Mouse (Mus musculus): ENCODE data around the gene Rbfox1. TPM values are rescaled to one million over a fixed set of nuclear protein-coding genes. Genes with fewer than 3 reads are reported as not detected.

The Rbfox1 gene
- polyA plus RNA-seq, 1 experiment from 2014 or later, result 13.9 TPM

DNA sequence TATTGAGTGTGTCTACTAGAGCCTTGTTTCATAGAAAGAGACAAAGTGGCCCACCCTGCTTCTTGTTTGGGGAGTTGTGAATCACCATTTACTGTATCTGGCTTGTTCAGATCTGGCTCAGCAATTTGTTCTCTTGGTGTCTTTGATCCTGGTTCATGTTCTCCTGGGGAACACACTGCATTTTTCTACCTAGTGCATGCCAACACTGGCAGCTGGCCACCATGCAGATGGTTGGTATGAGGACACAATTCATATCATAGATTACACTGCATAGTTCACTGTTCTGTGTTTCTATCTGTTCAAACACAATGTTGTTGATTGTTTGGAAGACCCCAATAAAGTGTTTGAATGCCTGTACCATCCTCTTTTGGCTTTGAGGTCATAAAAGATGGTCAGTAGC, 948.3 kb downstream of the Rbfox1 start:
- H3K9me3 ChIP-seq (ENCODE audit: control insufficient read depth, low read length), result no peaks in the 10 kb centered on the region
- H3K9ac ChIP-seq (ENCODE audit: low read depth, low read length), result no peak overlapping the region
- no peaks in the 10 kb centered on the region for H3K4me1 ChIP-seq (ENCODE audit: control insufficient read depth, insufficient read depth, low read length)
- no peak for DNase-seq (ENCODE audit: low spot score)
- H3K27me3 ChIP-seq (replicated peaks; ENCODE audit: control insufficient read depth, insufficient read depth, low read length), result no peaks in the 10 kb centered on the region
- no peak overlapping the region for H3K4me2 ChIP-seq (ENCODE audit: low read depth, low read length)
- H3K36me3 ChIP-seq (ENCODE audit: control insufficient read depth, insufficient read depth, low read length), result no peaks in the 10 kb centered on the region
- no peak overlapping the region for H3K4me3 ChIP-seq (ENCODE audit: low read depth, low read length)
- no peak for ATAC-seq (ENCODE audit: low read depth)
- no peak overlapping the region for H3K27ac ChIP-seq (replicated peaks; ENCODE audit: low read depth, low read length)

DNA sequence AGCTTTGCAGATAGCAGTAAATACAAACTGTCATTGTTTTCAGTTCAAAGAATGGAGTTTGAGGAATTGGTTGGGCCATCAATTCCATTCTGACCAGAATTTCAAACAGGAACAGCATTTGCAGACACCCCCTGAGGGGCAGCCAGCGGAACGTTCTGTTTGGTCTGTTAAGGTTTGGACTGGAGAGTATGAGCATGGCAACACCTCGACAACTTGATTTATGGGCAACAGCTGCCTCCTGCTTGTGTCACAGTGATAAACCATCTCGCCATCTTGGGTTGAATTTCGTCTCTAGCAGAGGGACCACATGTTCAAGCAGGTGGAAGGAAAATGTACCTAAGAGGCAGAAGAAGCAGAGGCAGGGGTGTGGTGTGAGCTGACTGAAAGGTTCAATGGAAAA, 949.9 kb downstream of the Rbfox1 start:
- Histone ChIP-seq H3K27me3 (replicated peaks; ENCODE audit: control insufficient read depth, insufficient read depth, low read length) (no peaks in the 10 kb centered on the region), H3K4me3 (ENCODE audit: low read depth, low read length) (no peak overlapping the region), H3K36me3 (ENCODE audit: control insufficient read depth, insufficient read depth, low read length) (no peaks in the 10 kb centered on the region), H3K27ac (replicated peaks; ENCODE audit: low read depth, low read length) (no peak overlapping the region), H3K9ac (ENCODE audit: low read depth, low read length) (no peak overlapping the region), H3K4me2 (ENCODE audit: low read depth, low read length) (no peak overlapping the region), H3K4me1 (ENCODE audit: control insufficient read depth, insufficient read depth, low read length) (no peaks in the 10 kb centered on the region), H3K9me3 (ENCODE audit: control insufficient read depth, low read length) (no peaks in the 10 kb centered on the region)
- DNase-seq (ENCODE audit: low spot score), result no peak
- WGBS, result 54% methylated on average over 5 of the region's 5 CpGs
- ATAC-seq (ENCODE audit: low read depth), result no peak

DNA sequence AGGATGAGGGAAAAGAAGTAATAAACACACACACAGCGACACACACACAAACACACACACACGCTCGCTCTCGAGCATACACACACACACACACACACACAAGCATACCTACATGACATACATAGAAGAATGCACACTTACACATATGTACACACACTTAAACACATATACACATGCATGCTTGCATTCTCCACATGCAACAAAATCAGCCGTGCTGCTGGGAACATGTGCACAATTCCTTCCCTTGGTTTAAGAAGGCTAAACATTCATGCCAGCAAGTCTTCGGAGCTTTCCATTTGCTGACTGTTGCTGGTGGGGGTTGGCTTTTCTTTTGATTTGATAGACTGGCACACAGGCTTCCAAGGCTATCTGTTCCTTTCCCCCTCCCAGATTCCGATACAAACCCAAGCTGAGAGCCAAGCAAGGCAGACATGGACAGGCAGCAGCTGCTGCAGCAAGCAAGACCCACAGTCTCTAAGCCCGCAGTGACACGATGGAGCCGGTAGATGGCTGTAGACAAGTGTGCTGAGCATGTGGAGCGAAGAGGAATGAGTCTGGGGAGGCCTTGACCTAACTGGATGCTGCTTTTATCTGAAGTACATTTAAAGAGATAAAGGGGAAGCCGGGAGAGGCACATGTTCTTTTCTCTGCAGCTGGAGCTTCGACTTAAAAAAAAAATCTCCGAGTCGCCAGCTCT, 954.3 kb downstream of the Rbfox1 start:
- DNase-seq (ENCODE audit: low spot score), result peak; percentile 89
- 37% methylated on average over 15 of the region's 15 CpGs for WGBS
- Histone ChIP-seq H3K27me3 (replicated peaks; ENCODE audit: control insufficient read depth, insufficient read depth, low read length) (no peaks in the 10 kb centered on the region), H3K9ac (ENCODE audit: low read depth, low read length) (no peak overlapping the region), H3K4me1 (ENCODE audit: control insufficient read depth, insufficient read depth, low read length) (0 out of 2 replicates have a peak, but pooled peaks cover 3% of the 10 kb centered on the region), H3K4me2 (ENCODE audit: low read depth, low read length) (no peak overlapping the region), H3K9me3 (ENCODE audit: control insufficient read depth, low read length) (no peaks in the 10 kb centered on the region), H3K4me3 (ENCODE audit: low read depth, low read length) (no peak overlapping the region), H3K36me3 (ENCODE audit: control insufficient read depth, insufficient read depth, low read length) (no peaks in the 10 kb centered on the region), H3K27ac (replicated peaks; ENCODE audit: low read depth, low read length) (no peak overlapping the region)
- ATAC-seq (ENCODE audit: low read depth), result peak; percentile 75; the same call in 1 of the 2 replicates

DNA sequence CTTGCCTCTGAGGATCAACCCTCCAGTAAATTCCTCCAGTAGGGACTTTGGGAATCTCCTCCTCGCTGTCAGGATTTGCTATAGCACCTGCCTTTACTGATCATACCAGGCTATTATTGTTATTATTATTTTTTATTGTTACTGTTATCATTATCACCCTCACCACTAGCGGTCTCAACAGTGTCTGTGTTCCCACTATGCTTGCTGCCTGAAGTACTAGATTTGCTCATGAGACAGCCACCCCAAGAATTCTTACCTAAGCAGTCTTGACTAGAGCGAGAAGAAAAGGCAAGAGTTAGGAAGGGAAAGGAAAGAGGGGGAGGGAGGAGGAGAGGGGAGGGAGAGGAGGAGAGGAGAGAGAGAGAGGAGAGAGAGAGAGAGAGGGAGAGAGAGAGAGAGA, 954.9 kb downstream of the Rbfox1 start:
- ATAC-seq (ENCODE audit: low read depth), result no peak
- no peak overlapping the region for H3K27ac ChIP-seq (replicated peaks; ENCODE audit: low read depth, low read length)
- no peak for DNase-seq (ENCODE audit: low spot score)
- H3K4me3 ChIP-seq (ENCODE audit: low read depth, low read length), result no peak overlapping the region
- H3K4me1 ChIP-seq (ENCODE audit: control insufficient read depth, insufficient read depth, low read length), result 0 out of 2 replicates have a peak, but pooled peaks cover 3% of the 10 kb centered on the region
- H3K4me2 ChIP-seq (ENCODE audit: low read depth, low read length), result no peak overlapping the region
- H3K9ac ChIP-seq (ENCODE audit: low read depth, low read length), result no peak overlapping the region
- no peaks in the 10 kb centered on the region for H3K36me3 ChIP-seq (ENCODE audit: control insufficient read depth, insufficient read depth, low read length)
- WGBS, result 63% methylated on average over 3 of the region's 3 CpGs
- H3K9me3 ChIP-seq (ENCODE audit: control insufficient read depth, low read length), result no peaks in the 10 kb centered on the region
- no peaks in the 10 kb centered on the region for H3K27me3 ChIP-seq (replicated peaks; ENCODE audit: control insufficient read depth, insufficient read depth, low read length)

DNA sequence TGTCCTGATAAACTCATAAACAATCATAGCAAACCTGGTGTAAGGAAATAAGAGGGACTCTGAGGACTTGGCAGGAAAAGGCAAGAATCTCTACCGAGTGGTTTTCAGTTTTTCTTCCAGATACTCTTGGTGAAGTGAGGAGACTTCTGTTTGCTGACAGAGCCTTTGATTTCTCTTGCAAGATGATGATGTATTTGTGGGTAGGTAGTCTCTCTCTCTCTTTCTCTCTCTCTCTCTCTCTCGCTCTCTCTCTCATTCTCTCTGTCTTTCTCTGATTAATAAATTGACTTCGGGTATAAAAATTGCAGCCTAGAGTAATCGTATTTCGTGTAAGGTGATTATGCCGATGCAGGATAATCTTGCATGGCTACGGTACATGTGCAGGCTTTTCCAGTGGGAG, 955.3 kb downstream of the Rbfox1 start:
- H3K9ac ChIP-seq (ENCODE audit: low read depth, low read length), result no peak overlapping the region
- DNase-seq (ENCODE audit: low spot score), result no peak
- H3K4me1 ChIP-seq (ENCODE audit: control insufficient read depth, insufficient read depth, low read length), result 0 out of 2 replicates have a peak, but pooled peaks cover 3% of the 10 kb centered on the region
- no peaks in the 10 kb centered on the region for H3K9me3 ChIP-seq (ENCODE audit: control insufficient read depth, low read length)
- no peaks in the 10 kb centered on the region for H3K36me3 ChIP-seq (ENCODE audit: control insufficient read depth, insufficient read depth, low read length)
- no peak overlapping the region for H3K4me2 ChIP-seq (ENCODE audit: low read depth, low read length)
- H3K27me3 ChIP-seq (replicated peaks; ENCODE audit: control insufficient read depth, insufficient read depth, low read length), result no peaks in the 10 kb centered on the region
- H3K27ac ChIP-seq (replicated peaks; ENCODE audit: low read depth, low read length), result no peak overlapping the region
- WGBS, result 58% methylated on average over 7 of the region's 7 CpGs
- no peak for ATAC-seq (ENCODE audit: low read depth)
- no peak overlapping the region for H3K4me3 ChIP-seq (ENCODE audit: low read depth, low read length)

DNA sequence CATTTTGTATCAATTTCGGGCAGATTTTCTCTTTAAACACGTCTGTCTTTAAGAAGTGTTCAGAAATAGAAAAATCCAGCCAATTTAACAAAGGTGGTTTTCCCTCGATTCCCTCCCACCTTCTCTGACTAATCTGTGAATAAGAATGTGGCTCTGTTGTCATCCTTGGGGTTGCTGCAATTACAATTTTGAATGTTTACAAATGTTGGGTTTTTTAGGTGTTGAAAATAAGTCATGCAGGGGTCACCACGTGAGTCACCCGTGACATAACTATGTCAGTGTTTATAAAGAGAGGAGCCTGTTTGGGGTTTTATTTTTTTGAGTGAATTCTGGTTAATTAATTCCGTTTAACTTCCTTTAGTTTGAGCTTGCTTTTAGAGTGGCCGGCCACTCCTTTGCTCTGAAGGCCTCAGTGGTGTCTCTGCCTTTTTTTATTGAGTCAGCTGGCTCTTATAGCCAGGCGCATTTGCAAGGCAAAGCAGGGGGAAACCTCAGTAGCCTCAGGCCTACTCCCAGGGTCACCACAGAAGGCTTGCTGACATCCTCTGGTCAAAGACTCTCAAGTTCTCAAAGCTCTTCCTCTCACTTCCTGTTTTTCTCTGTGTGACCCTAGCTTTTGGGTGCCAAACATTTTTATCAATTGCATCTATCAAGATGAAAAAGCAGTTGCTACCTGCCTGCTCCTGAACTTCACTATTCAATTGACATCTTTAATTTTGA, 957.1 kb downstream of the Rbfox1 start:
- DNase-seq (ENCODE audit: low spot score), result no peak
- ATAC-seq (ENCODE audit: low read depth), result no peak
- H3K9me3 ChIP-seq (ENCODE audit: control insufficient read depth, low read length), result no peaks in the 10 kb centered on the region
- WGBS, result 36% methylated on average over 8 of the region's 8 CpGs
- H3K9ac ChIP-seq (ENCODE audit: low read depth, low read length), result no peak overlapping the region
- no peak overlapping the region for H3K4me2 ChIP-seq (ENCODE audit: low read depth, low read length)
- 0 out of 2 replicates have a peak, but pooled peaks cover 3% of the 10 kb centered on the region for H3K4me1 ChIP-seq (ENCODE audit: control insufficient read depth, insufficient read depth, low read length)
- no peaks in the 10 kb centered on the region for H3K27me3 ChIP-seq (replicated peaks; ENCODE audit: control insufficient read depth, insufficient read depth, low read length)
- no peak overlapping the region for H3K4me3 ChIP-seq (ENCODE audit: low read depth, low read length)
- H3K27ac ChIP-seq (replicated peaks; ENCODE audit: low read depth, low read length), result no peak overlapping the region
- H3K36me3 ChIP-seq (ENCODE audit: control insufficient read depth, insufficient read depth, low read length), result no peaks in the 10 kb centered on the region

DNA sequence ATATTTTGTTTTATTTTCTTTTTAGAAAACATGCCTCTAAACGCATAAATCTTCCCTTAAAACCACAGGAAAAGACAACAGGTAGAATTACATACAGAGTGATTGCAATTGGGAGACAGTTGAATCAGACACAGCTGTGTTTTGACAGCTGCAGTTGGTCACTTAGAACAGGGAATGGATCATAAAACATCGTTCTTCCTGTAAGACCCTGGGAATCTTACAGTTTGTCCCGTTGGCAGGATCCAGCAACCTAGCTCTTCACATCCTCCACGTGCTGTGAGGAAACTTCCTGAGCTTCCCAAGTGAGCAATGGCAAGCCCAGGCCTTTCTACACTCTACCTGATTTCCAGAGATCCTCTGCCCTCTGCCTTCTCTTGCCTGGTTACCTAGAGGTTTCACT, 959.5 kb downstream of the Rbfox1 start:
- Histone ChIP-seq H3K27me3 (replicated peaks; ENCODE audit: control insufficient read depth, insufficient read depth, low read length) (no peaks in the 10 kb centered on the region), H3K9me3 (ENCODE audit: control insufficient read depth, low read length) (no peaks in the 10 kb centered on the region), H3K36me3 (ENCODE audit: control insufficient read depth, insufficient read depth, low read length) (no peaks in the 10 kb centered on the region), H3K4me2 (ENCODE audit: low read depth, low read length) (no peak overlapping the region), H3K9ac (ENCODE audit: low read depth, low read length) (no peak overlapping the region), H3K27ac (replicated peaks; ENCODE audit: low read depth, low read length) (no peak overlapping the region), H3K4me3 (ENCODE audit: low read depth, low read length) (no peak overlapping the region), H3K4me1 (ENCODE audit: control insufficient read depth, insufficient read depth, low read length) (0 out of 2 replicates have a peak, but pooled peaks cover 3% of the 10 kb centered on the region)
- 16% methylated on average over 4 of the region's 4 CpGs for WGBS
- ATAC-seq (ENCODE audit: low read depth), result no peak
- DNase-seq (ENCODE audit: low spot score), result peak; percentile 32

DNA sequence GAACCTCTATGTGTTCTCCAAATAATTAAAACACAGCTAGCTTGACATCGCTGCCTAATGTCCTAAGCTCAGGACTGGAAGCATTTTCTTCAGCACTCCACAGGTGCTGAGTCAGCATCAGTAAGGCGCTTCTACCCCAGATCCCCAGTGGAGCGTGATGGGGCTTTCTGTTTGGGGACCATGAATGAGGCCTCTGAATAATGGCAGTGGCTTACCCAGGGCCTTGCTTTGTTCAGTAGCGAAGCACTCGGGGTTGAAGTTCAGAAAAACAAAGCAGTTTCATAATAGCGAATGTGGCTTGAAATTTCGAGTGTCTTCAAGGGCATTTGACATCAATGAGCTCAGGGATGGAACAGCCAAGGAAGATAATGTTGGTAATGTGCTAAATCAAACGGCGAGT, 966.2 kb downstream of the Rbfox1 start:
- no peaks in the 10 kb centered on the region for H3K36me3 ChIP-seq (ENCODE audit: control insufficient read depth, insufficient read depth, low read length)
- WGBS, result 70% methylated on average over 9 of the region's 9 CpGs
- no peak overlapping the region for H3K9ac ChIP-seq (ENCODE audit: low read depth, low read length)
- no peak for DNase-seq (ENCODE audit: low spot score)
- H3K27ac ChIP-seq (replicated peaks; ENCODE audit: low read depth, low read length), result no peak overlapping the region
- no peaks in the 10 kb centered on the region for H3K27me3 ChIP-seq (replicated peaks; ENCODE audit: control insufficient read depth, insufficient read depth, low read length)
- no peak overlapping the region for H3K4me3 ChIP-seq (ENCODE audit: low read depth, low read length)
- no peaks in the 10 kb centered on the region for H3K4me1 ChIP-seq (ENCODE audit: control insufficient read depth, insufficient read depth, low read length)
- ATAC-seq (ENCODE audit: low read depth), result no peak
- H3K9me3 ChIP-seq (ENCODE audit: control insufficient read depth, low read length), result no peaks in the 10 kb centered on the region
- H3K4me2 ChIP-seq (ENCODE audit: low read depth, low read length), result no peak overlapping the region

DNA sequence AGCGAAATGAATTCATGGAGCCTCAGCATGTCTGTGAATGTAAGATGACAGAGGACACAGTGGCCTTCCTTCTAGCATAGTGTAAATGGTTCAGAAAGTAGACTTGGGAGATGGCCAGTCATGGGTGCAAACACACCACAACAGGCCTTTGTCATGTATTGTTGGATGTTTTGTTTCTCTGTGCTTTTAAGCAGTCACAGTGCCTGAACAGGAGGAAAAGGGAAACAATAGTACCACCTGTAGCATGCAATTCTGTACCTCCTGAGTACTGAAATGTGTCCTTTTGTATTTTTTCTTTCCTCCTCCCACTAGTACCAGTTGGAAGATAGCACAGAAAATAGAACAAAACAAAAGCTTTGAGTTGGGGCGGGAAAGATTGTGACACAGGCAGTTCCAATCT, 968.6 kb downstream of the Rbfox1 start:
- WGBS, result 74% methylated on average over 2 of the region's 2 CpGs
- no peak for DNase-seq (ENCODE audit: low spot score)
- no peaks in the 10 kb centered on the region for H3K36me3 ChIP-seq (ENCODE audit: control insufficient read depth, insufficient read depth, low read length)
- no peaks in the 10 kb centered on the region for H3K4me1 ChIP-seq (ENCODE audit: control insufficient read depth, insufficient read depth, low read length)
- H3K4me2 ChIP-seq (ENCODE audit: low read depth, low read length), result no peak overlapping the region
- no peak overlapping the region for H3K9ac ChIP-seq (ENCODE audit: low read depth, low read length)
- H3K4me3 ChIP-seq (ENCODE audit: low read depth, low read length), result no peak overlapping the region
- H3K9me3 ChIP-seq (ENCODE audit: control insufficient read depth, low read length), result no peaks in the 10 kb centered on the region
- no peak for ATAC-seq (ENCODE audit: low read depth)
- H3K27me3 ChIP-seq (replicated peaks; ENCODE audit: control insufficient read depth, insufficient read depth, low read length), result no peaks in the 10 kb centered on the region
- no peak overlapping the region for H3K27ac ChIP-seq (replicated peaks; ENCODE audit: low read depth, low read length)

All from embryonic facial prominence, embryonic 14.5 days (tissue).